Mouse (Mus musculus) gastrocnemius, postnatal 10 days (tissue): ENCODE results near the gene Tbc1d4. TPM values are rescaled to one million over a fixed set of nuclear protein-coding genes. Genes with fewer than 3 reads are reported as not detected.

Experiments used
- DNase-seq: peaks from one replicate; pipeline ENCODE4 v3.0.0; 2021; ENCODE audit warnings: mixed read lengths
- long read RNA-seq, 2 experiments: library from polyadenylated mRNA; stranded (forward); transcript quantifications; one replicate each; pipeline ENCODE4 v2.0.0; 2021
- total RNA-seq, 2 experiments: library from RNA; stranded (reverse); gene quantifications; 2 replicates each; pipeline ENCODE4 v1.2.3; 2021

Gene Tbc1d4
- total RNA-seq: 10 to 100 TPM; 28.5 to 36.4 TPM
- long read RNA-seq, experiment 1, full-length matches to known transcripts: 2 of 32 reads
- long read RNA-seq, experiment 1, partial matches to known transcripts: 10 of 32 reads
- long read RNA-seq, experiment 1, other reads (novel, unspliced or antisense): 20 of 32 reads
- long read RNA-seq, experiment 2, partial matches to known transcripts: 6 of 16 reads
- long read RNA-seq, experiment 2, other reads (novel, unspliced or antisense): 10 of 16 reads

DNA sequence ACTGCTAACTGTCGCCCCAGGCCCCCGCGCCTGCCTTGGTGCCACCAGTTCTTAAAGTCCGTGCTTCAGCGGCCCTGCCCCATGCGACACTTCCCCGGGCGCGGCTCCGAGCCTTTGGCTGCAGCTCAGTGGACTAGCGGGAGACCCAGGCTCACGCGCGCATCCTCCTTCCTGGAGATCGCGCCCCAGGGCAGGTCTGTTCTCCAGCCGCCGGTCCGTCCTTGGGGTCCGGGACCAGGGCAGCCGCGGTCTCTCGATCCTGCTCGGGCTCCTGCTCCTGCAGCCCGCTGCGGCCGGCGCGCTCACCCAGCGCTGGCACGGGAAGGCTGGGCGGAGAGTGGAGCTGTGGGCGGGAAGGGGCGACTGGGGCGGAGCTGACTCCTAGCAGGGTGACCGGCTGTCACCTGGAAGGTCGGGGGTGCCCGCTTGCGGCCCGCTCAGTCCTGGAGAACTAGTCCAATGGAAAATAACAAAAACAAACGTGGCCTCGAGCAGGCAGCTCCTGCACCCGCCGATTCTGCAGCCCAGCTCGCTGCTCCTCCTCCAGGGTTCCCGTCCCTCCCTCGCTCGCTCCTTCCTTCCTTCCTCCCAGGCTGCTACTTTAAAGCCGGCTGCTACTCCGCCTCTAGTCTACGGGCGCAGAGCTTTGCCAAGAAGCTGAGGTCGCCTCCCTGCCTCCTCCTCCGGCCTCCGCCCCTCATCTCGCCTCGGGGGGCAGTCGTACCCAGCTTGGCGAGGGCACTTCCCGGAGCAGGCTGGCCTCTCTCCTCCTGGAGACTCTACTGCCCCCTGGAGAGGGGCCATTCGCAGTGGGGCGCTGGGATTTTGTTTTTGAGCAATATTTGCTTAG is at the start of gene Tbc1d4:
TSS of gene Tbc1d4 (minus strand) at position 673 of the 850 bp plus-strand sequence.
- DNase-seq: peak; percentile 74

DNA sequence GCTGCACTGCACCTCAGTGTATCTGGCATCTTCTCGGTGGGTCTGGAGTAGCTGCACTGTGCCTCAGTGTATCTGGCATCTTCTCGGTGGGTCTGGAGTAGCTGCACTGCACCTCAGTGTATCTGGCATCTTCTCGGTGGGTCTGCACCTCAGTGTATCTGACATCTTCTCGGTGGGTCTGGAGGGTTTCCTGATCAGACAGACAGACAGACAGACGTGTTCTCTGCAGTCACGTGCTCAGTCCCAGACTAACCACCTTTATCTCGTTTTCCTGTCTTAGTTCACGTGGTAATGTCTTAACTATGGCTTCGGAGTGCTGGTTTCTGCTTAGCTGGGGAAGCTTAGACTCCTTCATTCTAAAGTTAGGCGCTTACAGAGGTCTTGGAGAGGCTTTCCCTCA is 47.3 kb upstream of the Tbc1d4 start:
- DNase-seq: no peak

DNA sequence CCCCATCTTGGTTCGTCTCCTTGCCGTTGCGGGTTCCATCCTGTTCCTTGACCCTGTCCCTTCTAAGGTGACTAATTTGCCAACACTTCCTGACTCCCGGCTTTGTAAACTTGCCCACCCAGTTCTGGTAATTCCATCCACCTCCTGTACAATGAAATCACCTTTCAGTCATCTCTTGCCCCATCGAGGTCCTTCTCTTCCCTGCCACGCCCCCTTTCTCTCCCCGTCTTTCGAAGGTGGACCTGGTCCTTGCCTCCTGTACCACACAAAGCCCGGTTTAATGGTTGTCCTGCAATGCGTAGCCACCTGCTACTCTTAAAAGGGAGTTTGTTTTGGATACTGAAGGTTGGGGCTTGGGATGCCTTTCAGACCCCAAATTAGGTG is 45.5 kb upstream of the Tbc1d4 start:
- DNase-seq: no peak

DNA sequence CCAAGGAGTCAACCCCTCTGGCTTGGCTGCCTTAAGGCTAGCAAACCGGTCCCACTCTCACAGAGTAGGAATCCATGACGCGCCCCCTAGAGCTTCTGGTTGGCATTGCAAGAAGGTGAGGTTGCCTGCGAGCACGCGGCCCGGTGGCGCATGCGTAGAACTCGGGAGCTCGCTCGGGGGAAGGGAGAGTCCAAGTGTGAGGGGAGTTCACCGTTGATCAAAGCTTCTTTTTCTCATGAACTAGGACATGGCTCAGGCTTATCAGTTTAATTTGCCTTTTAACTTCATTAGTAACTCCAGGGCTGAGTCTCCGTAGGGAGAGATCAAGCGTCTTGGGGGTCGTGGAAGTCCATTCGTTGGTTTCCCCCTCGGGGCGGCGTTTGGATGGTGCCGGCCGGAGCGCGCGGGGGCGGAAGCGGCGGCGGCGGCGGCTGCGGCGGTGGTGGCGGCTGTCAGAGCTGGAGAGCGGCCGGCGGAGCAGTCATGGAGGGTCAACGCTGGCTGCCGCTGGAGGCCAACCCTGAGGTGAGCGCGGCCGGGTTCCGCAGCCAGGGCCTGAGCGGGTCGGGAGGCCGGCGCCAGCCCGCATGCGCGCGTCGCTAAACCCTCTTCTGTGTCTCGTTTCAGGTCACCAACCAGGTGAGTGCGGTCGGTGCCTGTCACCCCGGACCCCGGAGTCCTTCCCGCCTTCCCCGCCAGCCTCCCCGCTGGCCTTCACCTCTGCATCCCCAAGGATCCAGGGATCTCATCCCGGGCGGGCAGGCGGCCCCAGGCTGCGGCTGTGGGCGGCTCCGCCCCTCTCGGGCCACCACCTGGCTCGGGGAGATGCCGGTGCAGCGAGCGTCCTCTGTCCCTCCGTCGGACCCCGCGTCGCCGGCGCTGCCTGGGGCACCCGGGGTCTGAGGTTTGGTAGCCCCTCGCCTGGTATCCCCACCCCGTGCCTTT is 44.9 kb upstream of the Tbc1d4 start, which contains the start of gene Uchl3:
TSS of gene Uchl3 (plus strand) at position 387 of the 945 bp plus-strand sequence.
- peak; percentile 99 for DNase-seq

DNA sequence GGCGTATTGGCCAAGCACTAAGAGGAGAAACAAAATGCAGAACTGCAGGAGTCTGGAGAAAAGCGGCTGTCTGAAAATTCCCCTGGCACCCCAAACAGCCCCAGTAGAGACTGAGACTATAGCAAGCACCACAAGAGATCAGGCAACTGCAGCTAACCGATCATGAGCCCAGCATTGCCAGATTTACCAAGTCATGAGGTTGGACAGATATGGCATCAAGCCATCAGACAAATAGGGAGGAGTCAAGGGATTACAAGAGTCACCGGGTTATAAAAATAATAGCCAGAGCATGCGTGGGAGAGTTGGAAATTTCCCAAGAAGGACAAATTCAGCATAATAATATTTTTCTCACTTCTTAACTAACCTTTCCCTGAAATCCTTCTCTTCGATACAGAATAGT is 43.6 kb upstream of the Tbc1d4 start:
- no peak for DNase-seq

DNA sequence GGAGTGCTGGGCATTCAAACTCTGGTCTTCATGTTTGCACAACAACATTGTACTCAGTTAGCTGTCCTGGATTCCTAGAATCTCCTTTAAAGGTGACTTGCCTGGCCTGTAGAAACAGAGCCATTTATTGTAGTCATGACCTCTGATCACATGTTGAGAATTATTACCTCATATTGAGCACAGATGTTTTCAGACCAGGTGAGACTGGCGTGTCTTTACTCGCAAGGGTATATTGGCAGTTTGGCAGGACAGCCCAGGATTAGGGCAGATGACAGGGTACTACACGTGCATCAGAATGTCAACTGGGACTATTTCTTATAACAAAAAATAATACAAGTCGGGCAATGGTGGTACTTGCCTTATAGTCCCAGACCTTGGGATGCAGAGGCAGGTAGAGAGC is 41.6 kb upstream of the Tbc1d4 start:
- no peak for DNase-seq

DNA sequence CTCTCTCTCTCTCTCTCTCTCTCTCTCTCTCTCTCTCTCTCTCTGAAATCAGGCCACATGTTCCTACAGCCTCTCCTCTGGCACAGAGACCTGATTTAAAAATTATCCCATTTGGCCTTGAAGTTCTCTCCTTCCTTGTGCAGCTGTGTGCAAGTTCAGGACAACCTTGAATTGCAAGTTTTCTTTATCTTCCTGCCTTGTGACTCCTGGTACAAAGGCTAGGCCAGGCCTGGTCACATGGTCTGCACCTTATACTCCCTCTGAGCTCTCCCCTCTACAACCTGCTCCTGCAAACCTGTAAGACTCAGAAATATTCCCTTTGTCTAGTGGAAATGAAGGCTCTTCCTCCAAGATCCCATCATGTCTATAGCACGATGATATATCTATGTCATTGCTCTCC is 36.0 kb upstream of the Tbc1d4 start:
- no peak for DNase-seq

DNA sequence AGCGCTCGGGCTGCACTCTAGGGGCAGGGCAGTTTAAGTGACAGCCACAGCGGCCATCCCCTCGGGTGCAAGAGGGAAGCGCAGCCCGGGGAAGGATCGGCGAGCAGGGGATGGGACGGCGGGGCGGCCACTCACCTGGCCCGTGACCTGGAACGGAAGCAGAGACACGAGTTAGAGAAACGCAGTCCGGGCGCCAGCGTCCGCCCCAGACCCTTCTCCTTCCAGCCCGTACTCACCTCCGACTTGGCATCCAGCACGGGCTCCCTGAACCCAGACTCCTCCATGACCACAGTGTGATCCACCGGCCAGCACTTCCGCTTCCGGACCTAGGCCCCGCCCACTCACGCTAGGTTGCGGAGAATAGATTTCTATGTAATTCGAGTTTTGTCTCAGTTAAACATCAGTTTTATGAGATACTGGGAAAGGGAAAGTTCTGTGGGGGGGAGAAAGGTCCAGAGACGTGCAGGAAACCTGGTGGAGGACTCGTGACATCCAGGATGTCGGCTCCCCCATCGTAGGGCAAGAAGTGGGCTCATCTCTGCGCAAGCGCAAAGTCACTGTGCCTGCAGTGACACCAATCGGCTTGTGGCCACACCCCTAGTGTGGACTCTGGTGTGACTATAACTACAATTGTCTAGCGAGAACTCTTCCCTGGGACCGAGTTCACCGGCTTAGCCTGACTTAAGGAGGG is 31.3 kb upstream of the Tbc1d4 start, which contains the start of gene Commd6:
TSS of gene Commd6 (minus strand) at position 534 of the 691 bp plus-strand sequence.
- peak; percentile 83 for DNase-seq

DNA sequence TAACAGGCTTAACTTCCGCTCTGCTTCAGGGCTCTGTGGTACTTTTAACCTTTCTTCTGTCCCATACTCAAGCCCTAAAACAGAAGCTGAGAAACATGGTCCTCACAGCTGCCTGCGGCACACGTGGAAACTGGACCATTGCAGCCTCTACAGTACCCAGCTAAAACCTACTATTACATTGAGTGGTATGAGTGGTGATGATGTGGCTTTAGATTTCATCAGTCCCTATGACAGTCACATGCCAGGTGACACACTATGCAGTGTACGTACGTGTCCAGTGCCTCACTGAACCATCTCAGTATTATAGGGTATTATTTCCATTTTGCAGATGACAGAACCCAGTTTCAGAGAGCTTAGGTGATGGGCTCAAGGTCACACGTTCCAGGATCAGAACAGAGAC is 28.4 kb upstream of the Tbc1d4 start:
- no peak for DNase-seq

DNA sequence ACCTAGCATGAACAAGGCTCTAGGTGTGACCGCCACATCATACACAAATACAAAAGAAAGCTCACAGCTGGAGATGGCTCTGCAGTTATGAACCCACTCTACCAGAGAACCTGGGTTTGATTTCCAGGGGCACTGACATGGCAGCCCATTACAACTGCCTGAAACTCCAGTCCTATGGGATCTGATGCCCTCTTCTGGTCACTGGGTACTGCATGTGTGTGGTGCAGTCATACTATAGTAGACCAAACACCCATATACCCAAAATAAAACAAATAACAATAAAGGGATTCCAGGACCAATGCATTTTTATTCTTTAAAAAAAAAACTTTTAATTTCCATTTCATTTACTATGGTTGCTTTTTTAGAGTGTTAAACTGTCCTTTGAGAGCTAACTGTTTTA is 26.8 kb upstream of the Tbc1d4 start:
- no peak for DNase-seq

DNA sequence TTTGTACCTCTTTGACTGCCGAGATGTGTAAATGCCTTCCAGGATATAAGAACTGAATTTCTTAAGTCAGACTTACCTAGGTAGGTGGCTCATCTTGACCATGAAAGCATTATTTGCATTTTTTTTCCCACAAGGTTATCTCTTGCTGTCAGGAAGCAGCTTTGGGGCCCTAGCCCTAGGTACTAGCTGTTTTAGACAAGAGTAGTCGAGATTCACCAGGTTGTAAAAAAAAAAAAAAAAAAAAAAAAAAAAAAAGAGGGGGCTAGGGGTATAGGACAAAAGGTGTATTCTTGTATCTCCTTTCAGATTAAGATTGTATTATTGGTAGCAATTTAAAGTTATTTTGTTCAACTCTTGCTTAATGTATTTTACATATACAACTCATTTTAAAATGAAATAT is 21.6 kb upstream of the Tbc1d4 start:
- DNase-seq: no peak

DNA sequence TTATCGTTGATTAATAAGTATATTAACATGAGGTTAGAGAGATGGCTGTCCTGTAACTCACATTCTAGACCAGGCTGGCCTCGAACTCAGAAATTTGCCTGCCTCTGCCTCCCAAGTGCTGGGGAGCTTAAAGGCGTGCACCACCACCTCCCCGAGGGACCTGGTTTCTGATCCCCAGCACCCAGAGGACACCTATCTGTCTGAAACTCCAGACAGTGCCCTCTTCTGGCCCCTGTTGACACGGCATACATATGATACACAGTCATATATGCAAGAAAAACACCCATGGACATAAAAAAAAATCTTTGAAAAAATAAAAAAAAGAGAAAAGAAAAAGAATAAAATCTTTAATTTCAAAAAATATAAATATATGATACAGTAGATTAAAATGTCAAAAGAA is 8.7 kb upstream of the Tbc1d4 start:
- no peak for DNase-seq

DNA sequence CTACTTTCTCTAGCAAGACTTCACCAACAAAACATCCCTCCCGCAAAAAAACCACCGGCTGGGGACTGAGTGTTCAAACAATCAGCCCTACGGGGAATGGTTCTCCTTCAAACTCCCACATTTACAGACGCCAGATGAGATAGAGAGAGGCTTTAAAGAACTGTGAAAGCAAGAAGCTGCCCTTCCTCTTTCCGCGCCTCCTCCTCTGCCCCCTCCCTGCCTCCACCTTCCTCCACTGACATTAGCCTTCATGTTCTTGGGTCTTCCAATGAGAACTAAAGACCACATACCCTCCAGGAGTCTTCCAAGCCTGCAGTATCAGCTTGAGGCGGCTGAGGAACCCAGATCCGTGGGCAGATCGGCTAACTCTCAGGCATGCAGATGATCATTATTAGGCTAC is 7.2 kb upstream of the Tbc1d4 start:
- no peak for DNase-seq

DNA sequence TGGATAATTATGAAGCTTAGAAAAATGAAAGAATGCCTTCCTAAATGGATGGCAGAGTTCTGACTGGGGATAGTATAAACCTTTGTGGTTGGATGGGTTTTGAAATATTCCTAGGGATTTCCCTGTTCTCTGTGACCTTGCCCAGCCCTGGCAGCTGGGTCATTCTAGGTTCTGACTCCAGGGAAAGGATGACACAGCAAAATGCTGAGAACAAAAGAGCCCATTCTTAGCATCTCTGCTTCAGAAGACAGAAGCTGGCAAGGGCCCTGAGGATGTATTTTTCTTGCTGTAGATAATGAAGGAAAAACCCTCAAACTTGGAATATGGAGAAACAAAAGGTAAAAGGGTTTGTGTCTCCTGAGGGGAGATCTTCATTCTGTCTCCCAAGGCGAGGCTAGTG is 4.2 kb upstream of the Tbc1d4 start:
- no peak for DNase-seq

DNA sequence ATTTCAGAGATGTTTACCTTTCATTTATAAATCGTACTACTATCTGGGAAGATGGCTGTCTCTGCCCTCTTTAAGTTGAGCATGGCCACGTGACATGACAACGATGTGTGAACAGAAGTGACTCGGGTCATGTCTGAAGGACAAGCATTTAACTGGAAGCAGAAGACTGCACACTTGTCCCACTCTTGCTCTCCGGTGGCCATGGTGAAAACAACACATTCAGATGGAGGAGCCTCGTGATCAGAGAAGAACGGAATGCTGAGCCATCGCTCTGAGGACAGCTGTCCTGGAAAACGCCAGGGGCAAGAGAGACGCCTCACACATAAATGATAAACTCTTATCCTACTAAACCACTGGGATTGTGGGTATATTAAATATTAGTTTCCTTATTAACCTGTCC is 1.7 kb upstream of the Tbc1d4 start:
- DNase-seq: no peak

DNA sequence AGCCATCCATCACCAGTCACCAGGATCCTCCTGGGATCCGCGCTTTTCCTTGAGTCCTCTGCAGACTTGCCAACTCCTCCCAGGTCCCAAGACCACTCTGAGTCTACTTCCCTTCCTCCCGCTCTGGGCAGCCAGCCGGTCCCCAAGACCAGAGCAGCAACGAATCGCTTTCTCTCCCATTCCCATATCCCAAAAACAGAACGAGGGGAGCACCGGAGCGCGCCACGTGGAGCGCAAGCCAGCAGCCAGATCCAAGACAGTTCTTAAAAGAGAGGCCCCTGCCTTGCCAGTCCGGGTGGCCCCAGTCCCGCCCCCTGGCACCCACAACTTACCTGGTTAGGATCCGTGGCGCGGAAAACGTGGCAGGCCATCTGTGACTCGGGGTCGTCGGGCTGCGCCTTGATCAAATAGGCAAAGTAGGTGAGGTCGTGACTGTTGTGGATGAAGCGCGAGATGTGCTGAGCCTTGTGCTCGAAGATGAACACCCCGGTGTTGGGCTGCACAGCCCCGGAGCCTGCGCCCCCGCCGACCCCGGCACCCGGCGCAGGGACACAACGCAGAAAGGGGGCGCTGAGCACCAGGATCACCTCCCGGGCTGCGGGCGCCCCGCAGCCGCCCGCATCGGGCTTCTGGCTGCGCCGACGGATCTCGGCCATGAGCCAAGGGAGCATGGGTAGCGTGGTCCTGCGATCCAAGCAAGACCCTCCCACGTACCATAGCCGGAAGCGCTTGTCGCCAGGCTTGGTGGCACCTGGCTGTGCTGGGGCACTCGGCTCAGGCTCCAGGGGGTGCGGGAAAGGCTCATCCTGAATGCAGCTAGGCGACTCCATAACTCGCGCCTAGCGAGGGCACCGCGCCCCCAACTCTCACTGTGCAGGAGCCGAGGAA is 1.1 kb downstream of the Tbc1d4 start:
- peak; percentile 42 for DNase-seq

DNA sequence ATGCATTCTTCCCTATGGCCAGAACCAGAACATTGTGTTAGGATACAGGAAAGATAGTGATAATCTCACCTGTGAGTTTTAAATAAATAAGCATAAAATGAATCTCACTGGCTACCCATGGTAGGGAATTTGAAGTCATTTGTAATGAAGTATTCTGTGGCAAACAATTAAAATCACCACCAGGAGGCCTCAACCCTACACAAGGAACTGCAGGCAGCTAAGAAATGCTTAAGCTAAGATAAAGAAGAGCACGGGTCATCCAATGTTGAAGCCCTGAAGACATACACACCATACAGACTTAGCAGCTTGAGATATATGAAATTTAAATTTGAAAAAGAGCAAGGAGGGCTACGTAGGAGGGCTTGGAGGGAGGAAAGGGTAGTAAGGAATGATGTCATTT is 3.1 kb downstream of the Tbc1d4 start:
- no peak for DNase-seq

DNA sequence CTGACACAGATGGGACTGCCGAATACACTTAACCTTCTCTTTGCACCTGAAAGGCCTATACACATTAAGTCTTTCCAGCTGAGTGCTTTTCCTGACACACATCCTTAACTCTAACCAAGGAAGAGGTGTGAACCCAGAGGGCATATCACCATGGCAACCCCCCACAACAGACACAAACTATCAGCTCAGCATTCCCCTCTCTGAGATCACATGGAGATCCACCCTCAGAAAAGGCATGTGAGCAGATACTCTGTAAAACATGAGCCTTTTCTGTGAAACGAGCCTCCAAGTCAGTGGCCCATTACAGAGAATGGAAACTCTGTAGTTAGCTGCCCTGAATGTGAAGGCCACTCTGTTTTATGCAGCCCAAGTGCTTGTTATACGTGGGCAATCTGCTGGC is 6.1 kb downstream of the Tbc1d4 start:
- no peak for DNase-seq

DNA sequence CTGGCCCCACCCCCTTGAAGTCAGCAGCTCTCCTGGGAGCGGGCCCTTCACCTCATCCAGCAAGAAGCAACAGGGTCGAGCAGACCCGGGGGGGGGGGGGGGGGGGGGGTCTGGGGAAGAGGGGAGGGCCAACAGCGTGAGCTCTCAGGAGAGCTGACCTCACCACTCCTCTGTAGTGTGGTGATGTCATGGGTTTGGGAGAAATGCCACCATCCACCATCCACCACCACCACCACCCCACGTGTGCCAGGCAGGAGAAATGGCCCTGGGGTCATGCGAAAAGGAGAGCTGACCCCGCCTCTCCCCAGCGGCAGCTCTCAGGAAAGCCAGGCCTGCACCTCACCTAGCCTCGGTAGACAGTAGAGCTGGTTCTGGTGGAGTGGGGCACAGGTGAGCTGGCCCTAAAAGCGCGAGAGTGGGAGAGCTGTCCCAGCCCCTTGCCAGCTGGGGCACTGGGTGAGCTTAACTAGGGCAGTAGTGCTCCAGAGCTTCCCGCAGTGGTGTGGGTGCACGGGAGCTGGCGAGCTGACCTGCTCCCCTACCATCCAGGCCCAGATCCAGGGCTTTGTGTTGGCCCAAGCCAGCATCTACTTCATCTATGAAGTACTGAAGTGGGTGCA is 11.8 kb downstream of the Tbc1d4 start:
- DNase-seq: no peak

DNA sequence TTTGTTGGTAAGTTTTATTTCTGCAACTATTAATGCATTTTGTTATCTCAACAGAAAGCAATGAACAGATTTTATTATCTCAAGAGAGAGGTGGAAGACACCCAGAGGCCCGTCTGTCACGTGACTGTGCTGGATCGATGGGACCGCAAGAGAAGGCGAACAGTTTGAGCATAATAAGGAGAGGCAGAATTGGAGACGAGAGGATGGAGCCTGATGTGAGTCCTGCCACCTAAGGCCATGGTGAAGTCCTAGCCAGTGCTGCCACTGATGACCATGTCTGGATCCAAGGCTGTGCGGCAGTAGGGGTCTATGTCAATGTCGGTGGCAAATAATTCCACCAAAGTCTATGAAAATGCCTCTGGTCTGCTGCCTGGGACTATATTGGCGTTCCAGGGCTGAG is 12.3 kb downstream of the Tbc1d4 start:
- DNase-seq: no peak
